Mouse (Mus musculus): ENCODE measurements around the gene Vmn1r210. TPM values are rescaled to one million over a fixed set of nuclear protein-coding genes. Genes with fewer than 3 reads are reported as not detected.
"Not testable (repeated sequence)": the region's sequence is repeated elsewhere in the genome, so short reads cannot be mapped to it uniquely, and the experiment has no call there.

Vmn1r210 gene
- polyA plus RNA-seq, 1 experiment: not detected

DNA sequence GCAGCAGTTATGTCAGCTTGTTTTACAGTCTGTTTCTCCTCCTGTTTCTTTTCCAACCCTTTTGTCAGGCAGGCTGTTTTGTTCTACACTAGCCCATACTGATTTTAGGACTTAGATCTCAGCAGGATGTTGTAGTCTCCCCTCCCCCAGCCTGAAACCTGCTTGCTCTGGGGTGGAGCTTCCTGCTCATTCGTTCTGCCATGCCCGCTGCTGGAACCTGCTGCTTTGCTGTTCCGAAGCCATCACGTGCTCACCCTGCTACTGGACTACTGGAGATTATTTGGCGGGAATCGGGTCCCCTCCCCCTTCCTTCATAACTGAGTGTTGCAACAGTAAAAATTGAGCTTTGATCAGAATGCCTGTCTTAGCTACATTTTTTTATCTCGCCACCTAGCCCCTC is 1.8 kb downstream of the Vmn1r210 start:
- not testable (repeated sequence) for H3K4me1 ChIP-seq (ENCODE audit: control insufficient read depth, insufficient read depth, low read length); H3K27me3 ChIP-seq (ENCODE audit: control insufficient read depth, insufficient read depth, low read length, poor library complexity, severe bottlenecking); H3K9me3 ChIP-seq (replicated peaks; ENCODE audit: control insufficient read depth, insufficient read depth, low read length, poor library complexity, severe bottlenecking); H3K9ac ChIP-seq (ENCODE audit: low read depth, poor library complexity, severe bottlenecking); H3K36me3 ChIP-seq (ENCODE audit: control insufficient read depth, insufficient read depth, low read length, poor library complexity, severe bottlenecking); H3K4me3 ChIP-seq (ENCODE audit: low read depth, low read length)
- peak overlapping the region; percentile 20; the same call in 1 of the 2 replicates for H3K27ac ChIP-seq (ENCODE audit: insufficient read depth, low read length)
- TF ChIP-seq EP300 (IDR thresholded peaks at IDR 0.05; ENCODE audit: insufficient read depth, low read depth, low read length): peak; percentile 74; the same call in 1 of the 2 replicates

DNA sequence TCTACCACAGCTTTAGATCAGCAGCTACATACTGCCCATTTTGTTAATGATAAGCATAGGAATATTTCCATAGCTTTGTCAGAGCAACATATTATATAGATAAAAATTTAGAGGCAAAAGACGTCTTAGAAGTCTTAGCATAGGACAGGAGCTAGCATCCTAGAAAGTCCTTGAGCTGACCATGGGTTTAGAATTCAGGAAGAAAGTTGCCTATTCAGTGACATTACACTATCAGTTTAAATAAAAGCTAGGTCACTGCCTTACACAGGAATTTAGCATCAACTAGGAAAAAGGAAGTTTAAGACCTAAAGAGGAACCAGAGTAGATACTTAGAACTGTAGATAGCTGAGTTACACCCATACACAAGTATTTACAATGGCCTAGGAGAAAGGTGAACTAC is 9.5 kb downstream of the Vmn1r210 start:
- not testable (repeated sequence) for H3K9ac ChIP-seq (ENCODE audit: low read depth, poor library complexity, severe bottlenecking); H3K27me3 ChIP-seq (ENCODE audit: control insufficient read depth, insufficient read depth, low read length, poor library complexity, severe bottlenecking)

DNA sequence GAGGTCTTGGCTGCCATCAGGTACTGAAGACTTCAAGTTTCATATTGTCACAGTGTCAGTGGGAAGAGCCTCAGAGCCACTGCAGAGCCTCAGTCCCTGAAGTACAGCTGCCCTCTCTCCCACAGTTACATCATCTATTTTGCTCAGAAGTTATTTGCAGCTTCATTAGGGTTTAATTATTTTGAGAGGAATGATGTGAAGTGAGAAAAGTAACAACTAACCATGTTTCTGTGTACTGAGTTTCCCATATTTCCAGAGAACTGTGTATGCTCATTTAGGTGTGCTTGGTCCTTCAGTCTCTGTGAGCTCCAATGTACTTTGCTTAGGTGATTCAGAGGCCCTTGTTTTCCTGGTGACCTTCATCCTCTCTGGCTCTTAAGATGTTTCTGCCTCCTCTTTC is 21.6 kb downstream of the Vmn1r210 start, which contains the start of gene Vmn1r209:
Gene Vmn1r209, minus strand, starts transcription at position 101 of the 400 bp plus-strand sequence.
- H3K27me3 ChIP-seq (ENCODE audit: control insufficient read depth, insufficient read depth, low read length, poor library complexity, severe bottlenecking); H3K4me3 ChIP-seq (ENCODE audit: low read depth, low read length); H3K4me1 ChIP-seq (ENCODE audit: control insufficient read depth, insufficient read depth, low read length); H3K9me3 ChIP-seq (replicated peaks; ENCODE audit: control insufficient read depth, insufficient read depth, low read length, poor library complexity, severe bottlenecking); H3K27ac ChIP-seq (ENCODE audit: insufficient read depth, low read length); H3K36me3 ChIP-seq (ENCODE audit: control insufficient read depth, insufficient read depth, low read length, poor library complexity, severe bottlenecking); H3K9ac ChIP-seq (ENCODE audit: low read depth, poor library complexity, severe bottlenecking): not testable (repeated sequence)

More for the DNA sequence above, 9.5 kb downstream of the Vmn1r210 start:
- H3K4me3 ChIP-seq (ENCODE audit: low read depth, low read length); H3K9me3 ChIP-seq (replicated peaks; ENCODE audit: control insufficient read depth, insufficient read depth, low read length, poor library complexity, severe bottlenecking); H3K4me1 ChIP-seq (ENCODE audit: control insufficient read depth, insufficient read depth, low read length); H3K27ac ChIP-seq (ENCODE audit: insufficient read depth, low read length); H3K36me3 ChIP-seq (ENCODE audit: control insufficient read depth, insufficient read depth, low read length, poor library complexity, severe bottlenecking): not testable (repeated sequence)

DNA sequence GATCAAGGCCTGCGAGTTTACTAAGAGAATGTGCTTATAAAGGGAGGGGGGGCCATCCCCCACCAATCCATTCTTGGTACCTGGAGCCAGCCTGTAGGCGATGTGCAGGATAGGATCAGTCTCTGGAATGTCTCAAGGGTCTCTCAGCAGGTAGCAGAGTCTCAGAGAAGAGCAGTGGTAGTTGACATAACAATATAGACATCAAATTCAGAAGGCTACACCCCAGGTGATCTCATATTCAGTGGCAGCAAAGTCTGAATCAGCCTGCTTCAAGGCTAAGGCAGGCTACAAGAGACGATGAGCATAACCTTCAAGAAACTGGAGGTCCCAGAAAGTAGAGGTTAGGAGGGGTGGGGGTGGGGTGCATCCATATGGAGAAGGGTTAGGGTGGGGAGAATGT is 43.1 kb downstream of the Vmn1r210 start:
- not testable (repeated sequence) for H3K9me3 ChIP-seq (replicated peaks; ENCODE audit: control insufficient read depth, insufficient read depth, low read length, poor library complexity, severe bottlenecking); H3K9ac ChIP-seq (ENCODE audit: low read depth, poor library complexity, severe bottlenecking); H3K27me3 ChIP-seq (ENCODE audit: control insufficient read depth, insufficient read depth, low read length, poor library complexity, severe bottlenecking)

DNA sequence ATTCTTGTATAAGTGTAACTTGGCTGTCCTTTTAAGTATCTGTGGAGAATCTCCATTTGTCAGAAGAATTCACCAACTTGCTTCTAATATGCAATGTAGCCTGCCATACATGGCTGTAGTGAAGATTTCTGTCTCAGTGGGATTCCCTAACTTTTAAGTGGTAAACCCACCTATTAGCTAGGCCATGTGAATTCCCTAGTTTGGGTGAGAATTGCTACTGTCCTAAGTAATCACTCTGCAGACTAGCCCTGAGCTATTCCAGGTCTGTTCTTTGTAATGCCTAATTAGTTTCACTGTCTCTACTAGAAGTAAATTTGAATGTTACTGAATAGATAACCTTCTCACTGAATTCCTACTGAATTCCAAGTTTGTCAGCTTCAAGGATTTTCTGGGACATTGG is 47.0 kb downstream of the Vmn1r210 start:
- not testable (repeated sequence) for H3K27ac ChIP-seq (ENCODE audit: insufficient read depth, low read length); H3K9ac ChIP-seq (ENCODE audit: low read depth, poor library complexity, severe bottlenecking); H3K36me3 ChIP-seq (ENCODE audit: control insufficient read depth, insufficient read depth, low read length, poor library complexity, severe bottlenecking); H3K4me1 ChIP-seq (ENCODE audit: control insufficient read depth, insufficient read depth, low read length); H3K4me3 ChIP-seq (ENCODE audit: low read depth, low read length); H3K27me3 ChIP-seq (ENCODE audit: control insufficient read depth, insufficient read depth, low read length, poor library complexity, severe bottlenecking)
- peaks cover 17% of the 10 kb centered on the region for H3K9me3 ChIP-seq (replicated peaks; ENCODE audit: control insufficient read depth, insufficient read depth, low read length, poor library complexity, severe bottlenecking)

More for the DNA sequence above, 43.1 kb downstream of the Vmn1r210 start:
- not testable (repeated sequence) for H3K27ac ChIP-seq (ENCODE audit: insufficient read depth, low read length); H3K4me1 ChIP-seq (ENCODE audit: control insufficient read depth, insufficient read depth, low read length); H3K4me3 ChIP-seq (ENCODE audit: low read depth, low read length); H3K36me3 ChIP-seq (ENCODE audit: control insufficient read depth, insufficient read depth, low read length, poor library complexity, severe bottlenecking)

DNA sequence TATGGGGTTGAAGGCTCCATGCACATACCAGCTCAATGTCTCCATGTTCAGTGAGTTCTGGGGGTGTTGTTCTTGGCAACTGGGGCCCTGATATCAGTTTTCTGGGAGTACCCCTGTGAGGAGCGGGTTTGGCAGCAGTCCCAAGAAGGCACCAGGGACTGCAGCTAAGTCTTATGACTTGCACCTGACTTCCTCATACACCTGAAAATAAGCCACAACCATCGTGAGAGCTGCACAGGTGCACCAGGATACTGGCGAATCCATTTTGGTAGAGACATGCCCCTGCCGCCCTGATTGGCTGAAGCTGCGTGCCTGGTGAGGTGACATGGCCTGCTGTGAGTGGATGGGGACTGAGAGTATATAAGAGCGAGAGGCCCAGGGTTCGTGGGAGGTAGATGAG is 53.8 kb downstream of the Vmn1r210 start, which contains the start of gene Vmn1r208:
Gene Vmn1r208, minus strand, starts transcription at position 101 of the 400 bp plus-strand sequence.
- not testable (repeated sequence) for H3K27me3 ChIP-seq (ENCODE audit: control insufficient read depth, insufficient read depth, low read length, poor library complexity, severe bottlenecking); H3K27ac ChIP-seq (ENCODE audit: insufficient read depth, low read length); H3K36me3 ChIP-seq (ENCODE audit: control insufficient read depth, insufficient read depth, low read length, poor library complexity, severe bottlenecking); H3K4me3 ChIP-seq (ENCODE audit: low read depth, low read length); H3K9ac ChIP-seq (ENCODE audit: low read depth, poor library complexity, severe bottlenecking); H3K4me1 ChIP-seq (ENCODE audit: control insufficient read depth, insufficient read depth, low read length); H3K9me3 ChIP-seq (replicated peaks; ENCODE audit: control insufficient read depth, insufficient read depth, low read length, poor library complexity, severe bottlenecking)

Other genes starting within 250 kb of the Vmn1r210 start
- gene Vmn1r205, start 238.3 kb downstream of the Vmn1r210 start, polyA plus RNA-seq (2011; ENCODE audit: insufficient read depth, insufficient read length, low read depth, missing spikeins): not detected in 2 replicates
- gene Vmn1r206, start 207.1 kb downstream of the Vmn1r210 start, polyA plus RNA-seq (2011; ENCODE audit: insufficient read depth, insufficient read length, low read depth, missing spikeins): not detected in 2 replicates
- gene Vmn1r207-ps, start 101.7 kb downstream of the Vmn1r210 start, polyA plus RNA-seq (2011; ENCODE audit: insufficient read depth, insufficient read length, low read depth, missing spikeins): not detected in 2 replicates
- 0.31 TPM in 1 of 2 replicates, not detected in the other for gene Vmn1r208, start 53.9 kb downstream of the Vmn1r210 start, polyA plus RNA-seq (2011; ENCODE audit: insufficient read depth, insufficient read length, low read depth, missing spikeins)
- gene Vmn1r209, start 21.7 kb downstream of the Vmn1r210 start, polyA plus RNA-seq (2011; ENCODE audit: insufficient read depth, insufficient read length, low read depth, missing spikeins): not detected in 2 replicates
- not detected in 2 replicates for gene Vmn1r211, start 26.2 kb upstream of the Vmn1r210 start, polyA plus RNA-seq (2011; ENCODE audit: insufficient read depth, insufficient read length, low read depth, missing spikeins)
- not detected in 2 replicates for gene Vmn1r212, start 52.9 kb upstream of the Vmn1r210 start, polyA plus RNA-seq (2011; ENCODE audit: insufficient read depth, insufficient read length, low read depth, missing spikeins)
- gene Vmn1r213, start 176.3 kb upstream of the Vmn1r210 start, polyA plus RNA-seq (2011; ENCODE audit: insufficient read depth, insufficient read length, low read depth, missing spikeins): not detected in 2 replicates
- gene Vmn1r214, start 199.1 kb upstream of the Vmn1r210 start, polyA plus RNA-seq (2011; ENCODE audit: insufficient read depth, insufficient read length, low read depth, missing spikeins): not detected in 2 replicates
- not detected in 2 replicates for gene Vmn1r215, start 236.7 kb upstream of the Vmn1r210 start, polyA plus RNA-seq (2011; ENCODE audit: insufficient read depth, insufficient read length, low read depth, missing spikeins)